Mouse (Mus musculus) embryonic fibroblast, embryonic 13.5 days (primary cell): Measurements from ENCODE around the gene Gm973. TPM values are rescaled to one million over a fixed set of nuclear protein-coding genes. Genes with fewer than 3 reads are reported as not detected.

Source experiments
- H3K27ac ChIP-seq: 2 replicates; pipeline ENCODE4 v1.5.1; 2012; ENCODE audit warnings: low read length, control low read depth, inconsistent platforms; ENCODE audit not compliant: insufficient read depth
- H3K4me1 ChIP-seq: 2 replicates; pipeline ENCODE4 v1.6.1; 2011; ENCODE audit warnings: low read length; ENCODE audit not compliant: control insufficient read depth, insufficient read depth
- H3K4me3 ChIP-seq: 2 replicates; pipeline ENCODE4 v1.5.1; 2011; ENCODE audit warnings: mild to moderate bottlenecking, control low read depth, low read length; ENCODE audit not compliant: insufficient read depth
- CTCF ChIP-seq: IDR thresholded peaks from 2 replicates; pipeline ENCODE4 v1.5.1; 2011; ENCODE audit warnings: mild to moderate bottlenecking, control low read depth, low read length, moderate library complexity, borderline replicate concordance; ENCODE audit not compliant: insufficient read depth
- POLR2A ChIP-seq: IDR thresholded peaks from 2 replicates; pipeline ENCODE4 v1.6.1; 2011; ENCODE audit warnings: low read depth, mild to moderate bottlenecking, control low read depth, low read length, moderate library complexity
- polyA plus RNA-seq: library from polyadenylated mRNA; stranded (reverse); fragments of >200 nt; gene quantifications from 2 replicates; pipeline ENCODE4 v1.2.4, GENCODE M21; 2011; ENCODE audit warnings: low read depth; ENCODE audit not compliant: missing spikeins, insufficient read length

The Gm973 gene
- polyA plus RNA-seq, 1 experiment: not detected

GRCm38 (mm10) chr1:59508463-59509139 lies 7.5 kb upstream of the Gm973 start:
- H3K4me3 ChIP-seq: no peak overlapping the region
- H3K4me1 ChIP-seq: no peaks in the 10 kb centered on the region
- TF ChIP-seq CTCF: no peak
- no peak for TF ChIP-seq POLR2A
- no peak overlapping the region for H3K27ac ChIP-seq

- Histone ChIP-seq H3K27ac (no peak overlapping the region), H3K4me3 (no peak overlapping the region), H3K4me1 (peaks cover 3% of the 10 kb centered on the region)
- TF ChIP-seq POLR2A (no peak), CTCF (no peak)
These were observed 4.3 kb upstream of the Gm973 start for GRCm38 (mm10) chr1:59511566-59512270.

GRCm38 (mm10) chr1:59520226-59520837 lies 4.3 kb downstream of the Gm973 start:
- Histone ChIP-seq H3K27ac (no peak overlapping the region), H3K4me1 (peaks cover 8% of the 10 kb centered on the region), H3K4me3 (no peak overlapping the region)
- no peak for TF ChIP-seq CTCF
- no peak for TF ChIP-seq POLR2A

- Histone ChIP-seq H3K4me3 (no peak overlapping the region), H3K4me1 (0 out of 2 replicates have a peak, but pooled peaks cover 4% of the 10 kb centered on the region), H3K27ac (no peak overlapping the region)
- TF ChIP-seq POLR2A (no peak), CTCF (no peak)
These were observed 6.4 kb downstream of the Gm973 start for GRCm38 (mm10) chr1:59522456-59522855.

GRCm38 (mm10) chr1:59523378-59523958 lies 7.4 kb downstream of the Gm973 start:
- Histone ChIP-seq H3K27ac (no peak overlapping the region), H3K4me1 (0 out of 2 replicates have a peak, but pooled peaks cover 4% of the 10 kb centered on the region)
- TF ChIP-seq CTCF (no peak), POLR2A (no peak)

GRCm38 (mm10) chr1:59524071-59524470 lies 8.0 kb downstream of the Gm973 start:
- Histone ChIP-seq H3K27ac (no peak overlapping the region), H3K4me3 (no peak overlapping the region), H3K4me1 (0 out of 2 replicates have a peak, but pooled peaks cover 4% of the 10 kb centered on the region)
- TF ChIP-seq POLR2A (no peak), CTCF (no peak)

More at GRCm38 (mm10) chr1:59523378-59523958, 7.4 kb downstream of the Gm973 start:
- no peak overlapping the region for H3K4me3 ChIP-seq

GRCm38 (mm10) chr1:59524759-59525158 lies 8.7 kb downstream of the Gm973 start:
- H3K27ac ChIP-seq: no peak overlapping the region
- TF ChIP-seq CTCF (no peak), POLR2A (no peak)
- H3K4me3 ChIP-seq: no peak overlapping the region
- 0 out of 2 replicates have a peak, but pooled peaks cover 4% of the 10 kb centered on the region for H3K4me1 ChIP-seq

- Histone ChIP-seq H3K27ac (no peak overlapping the region), H3K4me3 (no peak overlapping the region), H3K4me1 (no peaks in the 10 kb centered on the region)
- TF ChIP-seq POLR2A: no peak
- TF ChIP-seq CTCF: no peak
These were observed 11.2 kb downstream of the Gm973 start for GRCm38 (mm10) chr1:59527219-59527618.

- Histone ChIP-seq H3K4me1 (no peaks in the 10 kb centered on the region), H3K27ac (no peak overlapping the region), H3K4me3 (no peak overlapping the region)
- TF ChIP-seq POLR2A: no peak
- TF ChIP-seq CTCF: no peak
These were observed 19.1 kb downstream of the Gm973 start for GRCm38 (mm10) chr1:59534976-59535810.
